Mouse (Mus musculus) frontal cortex, postnatal 14 days (tissue): ENCODE results near the gene Gfi1b.

Experiments
- DNase-seq, 2 experiments: peaks; one replicate each; pipeline ENCODE4 v3.0.0; 2022; ENCODE audit warnings: low spot score in 2 of 2

The Gfi1b gene

DNA sequence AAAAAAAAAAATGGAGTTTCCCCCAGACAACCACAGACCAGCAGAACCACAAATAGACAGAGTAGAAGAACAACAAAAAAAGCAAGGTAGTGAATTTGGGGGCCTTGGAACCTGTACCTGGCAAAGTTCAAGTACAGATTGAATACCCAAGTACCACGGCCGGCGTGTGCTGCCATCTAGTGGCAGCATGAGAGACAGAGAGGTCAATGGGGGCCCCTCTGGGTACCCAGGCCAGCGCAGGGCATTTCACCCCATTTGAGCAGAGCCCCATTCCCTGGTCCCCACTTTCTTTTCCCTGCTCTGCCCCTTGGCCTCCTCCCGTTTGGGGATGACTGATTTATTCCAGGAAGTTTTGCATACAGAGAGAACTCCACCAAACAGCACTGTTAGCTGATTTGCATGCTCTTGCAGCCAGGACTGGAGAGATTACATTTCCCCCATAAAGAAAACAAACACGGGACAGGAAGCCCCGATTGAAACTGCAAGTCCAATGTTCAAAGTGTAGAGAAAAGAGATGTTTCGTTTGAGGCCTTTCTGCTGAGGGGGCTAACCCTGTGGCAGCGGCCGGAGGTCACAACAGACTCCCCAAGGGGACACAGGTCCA, 841 bp upstream of the Gfi1b start:
- DNase-seq: no peak

- no peak for DNase-seq
Measured at GRCm38 (mm10) chr2:28621111-28621510, 671 bp downstream of the Gfi1b start.

- DNase-seq: no peak
Measured at GRCm38 (mm10) chr2:28620522-28620921, 1.3 kb downstream of the Gfi1b start.

- no peak for DNase-seq
Measured at GRCm38 (mm10) chr2:28619369-28619768, 2.4 kb downstream of the Gfi1b start.

GRCm38 (mm10) chr2:28618777-28619336, 2.9 kb downstream of the Gfi1b start:
- no peak for DNase-seq

- DNase-seq: no peak
Measured at GRCm38 (mm10) chr2:28617498-28618486, 4.0 kb downstream of the Gfi1b start.

DNA sequence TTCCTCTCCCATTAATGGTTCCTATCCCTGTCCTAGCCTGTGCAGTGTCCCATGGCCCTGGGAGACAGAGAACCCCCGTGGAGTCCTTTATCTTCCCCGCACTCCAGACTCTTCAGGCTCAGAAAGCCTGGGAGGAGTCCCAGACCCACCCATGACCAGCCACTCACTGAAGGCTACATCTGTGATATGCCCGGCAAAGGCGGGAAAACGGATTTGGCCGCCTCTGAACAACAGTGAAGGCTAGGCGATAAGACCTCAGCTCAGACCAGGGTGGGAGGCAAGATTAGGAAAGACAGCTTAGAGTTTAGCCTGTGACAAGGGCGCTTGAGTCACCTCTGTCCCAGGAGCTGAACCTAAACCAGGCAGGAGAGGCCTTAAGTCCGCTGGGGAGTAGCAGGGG, 4.9 kb downstream of the Gfi1b start:
- no peak for DNase-seq

DNA sequence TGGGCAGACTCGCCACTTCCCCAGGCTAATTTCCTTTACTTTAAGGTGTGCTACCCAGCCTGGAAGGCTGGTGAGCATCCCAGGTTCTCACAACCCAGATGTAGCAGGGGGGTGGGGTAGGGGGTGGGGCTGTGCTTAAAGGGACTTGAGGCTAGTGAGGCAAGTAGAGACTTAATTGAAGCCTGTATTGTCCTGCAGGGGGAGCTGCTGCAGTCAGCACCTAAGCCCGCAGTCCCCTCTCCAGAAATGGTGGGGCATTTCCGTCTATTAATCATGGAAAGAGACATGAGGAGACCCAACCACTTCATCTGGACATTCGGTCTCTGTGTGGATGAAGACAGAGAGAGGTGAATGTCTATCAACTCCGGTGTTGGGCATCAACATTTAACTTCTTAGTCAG, 5.4 kb downstream of the Gfi1b start:
- no peak for DNase-seq

DNA sequence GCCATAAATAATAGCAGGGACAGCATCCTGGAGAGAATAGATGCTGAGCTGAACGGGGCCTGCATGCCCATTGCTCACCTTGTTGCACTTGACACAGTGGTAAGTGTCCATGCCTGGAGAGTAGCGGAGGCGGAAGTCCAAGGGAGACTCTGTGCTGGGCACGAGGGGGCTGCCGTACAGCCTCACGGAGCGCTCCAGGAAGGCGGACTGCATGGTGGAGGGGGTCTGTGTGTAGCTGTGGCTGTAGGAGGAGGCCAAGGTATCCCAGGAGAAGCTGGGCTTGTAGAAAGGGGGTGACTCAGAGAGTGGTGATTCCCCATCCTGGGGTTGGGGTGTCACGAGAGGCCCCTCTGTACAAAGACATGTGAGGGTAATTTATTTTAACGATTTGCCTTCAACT, 8.2 kb downstream of the Gfi1b start:
- DNase-seq: no peak

DNA sequence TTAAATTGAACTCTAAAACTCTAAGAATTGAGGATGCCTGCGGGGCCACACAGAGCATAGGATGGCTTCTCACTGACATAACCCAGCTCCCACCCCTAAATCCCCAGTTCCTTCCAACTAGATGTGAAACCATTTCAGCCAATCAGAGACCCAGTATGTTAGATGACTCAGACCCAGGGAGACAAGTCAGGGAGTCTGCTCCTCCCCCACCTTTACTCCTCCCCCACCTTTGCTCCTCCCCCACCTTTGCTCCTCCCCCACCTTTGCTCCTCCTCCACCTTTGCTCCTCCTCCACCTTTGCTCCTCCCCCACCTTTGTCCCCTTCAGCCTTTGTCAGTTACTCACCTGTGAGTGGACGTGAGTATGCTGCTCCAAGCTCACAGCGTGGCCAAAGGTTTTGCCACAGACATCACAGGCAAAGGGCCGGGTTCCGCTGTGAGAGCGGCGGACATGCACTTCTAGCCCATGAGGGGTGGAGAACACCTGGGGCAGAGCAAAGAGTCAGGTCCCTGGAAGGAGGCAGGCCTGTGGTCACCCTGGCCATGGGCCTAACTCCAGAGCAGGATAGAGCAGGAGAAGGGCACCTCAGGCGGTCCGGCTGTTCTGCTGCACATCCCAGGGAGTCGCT, 9.2 kb downstream of the Gfi1b start:
- no peak for DNase-seq

DNA sequence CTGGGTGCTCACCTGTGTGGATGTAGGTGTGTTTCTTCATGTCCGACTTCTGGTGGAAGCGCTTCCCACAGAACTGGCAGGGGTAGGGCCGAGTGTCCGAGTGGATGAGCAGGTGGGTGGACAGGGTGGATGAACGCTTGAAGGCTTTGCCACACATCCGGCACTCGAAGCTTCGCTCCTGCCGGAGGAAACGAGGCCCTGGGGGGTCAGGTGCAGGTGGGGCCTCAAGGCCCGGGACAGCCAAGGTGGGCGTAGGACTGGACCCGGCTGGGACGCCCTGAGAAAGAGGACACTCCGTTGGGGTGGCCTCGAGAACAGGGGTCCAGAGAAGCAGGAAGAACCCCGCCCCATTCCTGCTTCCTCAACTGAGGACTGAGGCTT, 10.4 kb downstream of the Gfi1b start:
- no peak for DNase-seq

- no peak for DNase-seq
Measured at GRCm38 (mm10) chr2:28610716-28611406, 10.9 kb downstream of the Gfi1b start.

- no peak for DNase-seq
Measured at GRCm38 (mm10) chr2:28609851-28610250, 11.9 kb downstream of the Gfi1b start.

DNA sequence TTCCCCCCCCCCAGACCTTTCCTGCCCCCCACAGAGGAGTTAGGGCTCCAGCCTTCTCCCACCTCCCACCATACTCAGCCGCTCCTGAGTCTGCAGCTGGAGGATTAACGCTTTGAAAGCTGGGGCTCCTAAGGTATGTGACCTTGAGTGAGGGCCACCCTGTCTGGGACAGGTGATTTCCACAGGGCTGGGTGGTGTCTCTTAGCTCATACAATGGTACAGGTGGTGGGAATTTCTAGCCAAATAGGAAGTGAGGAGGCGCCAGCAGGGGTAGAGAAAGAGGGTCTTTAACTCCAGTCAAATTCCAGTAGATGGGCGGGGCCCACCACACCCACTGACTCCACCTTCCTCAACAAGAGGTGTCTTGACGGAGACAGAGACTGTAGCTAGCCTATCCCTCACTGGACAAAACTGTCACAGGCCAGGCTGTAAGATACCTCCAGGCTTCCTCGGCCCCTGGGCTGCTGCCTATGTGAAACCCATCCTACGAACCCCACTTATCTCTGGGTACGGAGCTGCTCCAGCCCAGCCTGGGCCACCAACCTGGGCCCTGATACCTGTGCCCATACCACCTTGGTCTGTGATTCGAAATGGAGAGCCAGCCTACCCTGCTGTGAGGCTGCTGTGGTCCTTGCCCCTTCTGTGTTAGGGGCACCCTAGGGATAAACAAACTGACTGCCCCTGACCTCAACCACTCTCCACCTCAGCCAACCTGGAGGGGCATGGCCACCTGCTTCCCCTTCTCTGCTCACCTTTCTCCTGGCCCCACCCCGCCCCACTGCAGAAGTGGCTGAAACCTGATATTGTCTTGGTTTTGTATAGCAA, 14.2 kb downstream of the Gfi1b start:
- no peak for DNase-seq

DNA sequence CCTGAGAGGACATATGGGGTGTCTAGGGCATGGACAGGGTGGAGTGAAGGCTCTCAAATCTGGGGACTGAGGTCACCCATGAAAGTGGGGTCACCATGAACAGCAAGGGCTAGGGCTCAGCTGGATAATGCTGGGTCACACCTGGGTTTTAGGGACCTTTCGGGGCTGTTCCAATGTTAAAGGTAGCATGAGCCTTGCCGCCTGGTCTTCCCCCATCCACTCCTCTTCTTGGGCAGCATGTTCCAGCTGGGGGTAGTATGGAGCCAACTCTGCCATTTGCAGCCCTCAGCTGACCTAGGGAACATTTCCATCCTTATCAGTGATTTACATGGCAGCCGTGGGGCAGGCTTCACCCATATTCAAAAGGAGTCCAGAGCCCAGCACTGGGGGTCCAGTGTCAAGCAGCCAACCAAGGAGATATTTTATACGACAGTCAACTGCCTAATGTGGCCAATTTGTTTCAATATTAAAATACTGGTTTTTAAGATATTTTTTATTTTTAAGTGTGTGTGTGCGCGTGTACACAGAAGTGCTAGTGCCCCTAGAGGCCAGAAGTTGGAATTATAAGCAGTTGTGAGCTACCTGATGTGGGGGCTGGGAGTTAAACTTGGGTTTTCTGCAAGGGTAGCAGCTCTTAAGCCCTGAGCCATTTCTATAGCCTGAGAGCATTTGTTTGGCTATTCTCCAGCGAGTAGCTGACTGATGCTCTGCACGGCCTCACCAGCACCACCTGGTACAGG, 15.0 kb downstream of the Gfi1b start:
- DNase-seq: no peak

DNA sequence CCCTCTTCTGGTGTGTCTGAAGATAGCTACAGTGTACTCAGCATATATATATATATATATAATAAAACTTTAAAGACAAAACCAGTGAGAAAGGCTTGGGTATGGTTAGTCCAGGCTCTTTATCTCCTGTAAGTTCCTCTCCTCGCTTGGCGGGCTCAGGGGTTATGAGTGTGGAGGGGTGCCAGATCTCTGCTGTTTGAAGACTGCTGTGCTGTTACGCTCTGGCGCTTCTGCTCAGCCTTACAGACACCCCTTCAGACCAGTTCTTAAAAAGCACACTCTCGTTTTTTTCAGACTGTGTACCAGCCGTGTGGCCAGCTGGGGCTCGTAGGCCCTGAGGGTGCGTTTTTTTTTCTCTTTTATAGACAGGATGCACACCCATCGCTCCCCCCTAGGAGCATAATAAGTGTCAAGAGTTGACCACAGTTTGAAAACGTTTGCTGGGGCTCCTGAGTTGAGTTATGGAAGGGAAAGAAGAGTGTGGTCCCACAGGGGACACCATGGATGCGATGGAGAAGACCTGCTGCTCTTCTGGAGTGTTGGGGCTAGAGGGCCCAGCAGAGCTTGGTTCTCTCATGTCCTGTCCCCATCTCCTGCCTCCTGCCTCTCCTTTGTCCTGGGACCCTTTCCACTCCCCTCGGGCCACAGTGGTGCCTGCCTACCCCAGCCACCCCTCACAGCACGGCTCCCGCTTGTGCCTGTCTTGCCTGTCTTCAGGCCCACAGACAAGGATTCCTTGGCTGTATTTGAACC, 15.8 kb downstream of the Gfi1b start:
- no peak for DNase-seq

GRCm38 (mm10) chr2:28603542-28603941, 18.2 kb downstream of the Gfi1b start:
- no peak for DNase-seq

DNA sequence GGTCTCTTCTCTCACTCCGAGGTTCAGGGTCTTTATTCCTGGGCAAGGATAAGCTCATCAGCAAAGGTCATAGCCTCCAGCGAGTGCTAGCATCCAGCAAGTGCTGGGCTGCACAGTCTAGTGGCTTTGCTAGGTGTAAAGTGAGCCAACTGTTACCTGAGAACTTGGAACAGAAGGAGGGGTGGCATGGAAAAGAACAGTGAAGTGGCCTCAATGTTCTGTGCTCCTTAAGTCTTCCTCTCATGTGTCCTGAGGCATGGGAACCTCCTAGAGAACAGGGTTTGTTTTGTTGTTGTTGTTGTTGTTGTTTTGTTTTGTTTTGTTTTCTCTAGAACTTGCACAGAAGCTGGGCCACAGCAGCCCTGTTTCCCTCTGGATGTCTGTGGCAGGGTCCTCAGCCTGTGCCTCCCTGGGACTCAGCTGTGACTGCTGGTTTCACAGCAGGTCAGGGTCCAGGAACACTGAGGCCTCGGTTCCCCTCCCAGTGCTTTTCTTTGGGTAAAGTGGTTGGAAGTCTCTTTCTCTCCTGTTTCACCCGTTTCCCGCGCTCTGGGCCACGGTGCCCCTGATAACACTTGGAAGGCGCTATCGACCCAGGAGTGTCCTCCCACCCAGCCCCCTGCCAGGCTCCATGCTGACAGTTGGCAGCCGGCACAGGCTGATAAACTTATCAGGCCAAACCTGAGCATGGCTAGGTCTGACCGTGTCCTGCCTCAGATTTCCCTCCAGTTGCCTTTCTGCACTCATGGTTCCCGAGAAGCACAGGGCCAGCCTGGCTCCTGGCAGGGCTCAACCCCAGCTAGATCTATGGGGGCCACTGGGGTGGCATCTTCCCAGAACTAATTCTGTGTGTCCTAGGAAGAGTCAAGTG, 19.8 kb downstream of the Gfi1b start:
- no peak for DNase-seq

DNA sequence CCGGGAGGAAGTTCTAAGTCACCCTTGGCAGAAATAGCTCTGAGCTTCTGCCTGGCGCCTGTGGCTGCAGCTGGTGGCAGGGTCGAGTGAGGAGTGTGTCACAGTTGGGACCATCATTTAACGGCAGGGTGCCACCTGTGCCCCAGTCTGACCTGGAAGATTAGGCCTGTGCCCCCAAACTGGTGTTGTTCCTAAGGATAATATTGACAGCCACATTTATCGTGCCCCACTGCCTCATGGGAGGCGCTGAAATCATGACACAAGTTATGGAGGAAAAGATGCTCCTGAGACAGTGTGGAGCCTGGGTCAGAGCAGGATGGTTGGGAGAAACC, 22.2 kb downstream of the Gfi1b start:
- DNase-seq: no peak
